ENCODE assay signal across 18 mouse cellular contexts in genomic region chr4:31835051-31835450, GRCm38 (mm10).
DNase-seq lines count a peak whose midpoint lies in the region; ATAC-seq and TF ChIP-seq lines count a peak whose summit lies in the region.
"Had no signal": no experiment of that assay in that cellular context is flagged by ENCODE, and none has a peak within 500 bp of the region (broad histone marks: within the 10 kb centered on the region; RNA-seq: fewer than 3 reads in every experiment).

No protein-coding gene starts in this region.

- TF ChIP-seq CTCF in lung, embryonic 14.5 days (IDR thresholded peaks at IDR 0.05; ENCODE audit: low read depth): no peak

- H3K36me3 ChIP-seq in heart, embryonic 12.5 days: no peaks in the 10 kb centered on the region
- no peaks in the 10 kb centered on the region for H3K36me3 ChIP-seq in lung, embryonic 14.5 days (ENCODE audit: insufficient read depth)
- no peaks in the 10 kb centered on the region for H3K36me3 ChIP-seq in embryonic facial prominence, embryonic 14.5 days (ENCODE audit: control insufficient read depth, insufficient read depth, low read length)
- H3K36me3 ChIP-seq in limb, embryonic 10.5 days: no peaks in the 10 kb centered on the region
- H3K36me3 ChIP-seq: limb, embryonic 15.5 days; liver, embryonic 15.5 days; midbrain, embryonic 13.5 days; neural tube, embryonic 15.5 days had no signal

- no peaks in the 10 kb centered on the region for H3K9me3 ChIP-seq in heart, embryonic 12.5 days (replicated peaks)
- no peaks in the 10 kb centered on the region for H3K9me3 ChIP-seq in lung, embryonic 14.5 days (ENCODE audit: low read depth, low read length)
- H3K9me3 ChIP-seq in embryonic facial prominence, embryonic 14.5 days (ENCODE audit: control insufficient read depth, low read length): no peaks in the 10 kb centered on the region
- no peaks in the 10 kb centered on the region for H3K9me3 ChIP-seq in limb, embryonic 10.5 days (replicated peaks)
- H3K9me3 ChIP-seq: limb, embryonic 15.5 days; liver, embryonic 15.5 days; midbrain, embryonic 13.5 days; neural tube, embryonic 15.5 days had no signal

- peak; percentile 39; the same call in 1 of the 2 replicates for ATAC-seq in heart, embryonic 12.5 days (ENCODE audit: insufficient number of reproducible peaks, low FRiP score)
- ATAC-seq in lung, embryonic 14.5 days (ENCODE audit: insufficient read depth): peak; percentile 63; the same call in 1 of the 2 replicates
- peak; percentile 69 for ATAC-seq in embryonic facial prominence, embryonic 14.5 days (ENCODE audit: low read depth)
- ATAC-seq: hindbrain, embryonic 16.5 days; intestine, embryonic 16.5 days; lung, postnatal 0 days had no signal

- no peak for DNase-seq in heart, postnatal 25 days (ENCODE audit: low spot score)
- peak; percentile 67 for DNase-seq in lung, embryonic 14.5 days
- DNase-seq in lung, postnatal 36 days: no peak
- peak; percentile 72 for DNase-seq in embryonic facial prominence, embryonic 14.5 days (ENCODE audit: low spot score)
- no peak for DNase-seq in limb, embryonic 10.5 days (ENCODE audit: low spot score)
- DNase-seq in gastrocnemius, adult 18-20 months (ENCODE audit: low spot score): no peak
- DNase-seq: cerebellum, adult 18-20 months; cerebellum, postnatal 25 days; thymus, adult 2 months had no signal

- intact Hi-C loops in heart, postnatal 25 days (cut with DNase I): no loop called here

- H3K27me3 ChIP-seq in heart, embryonic 12.5 days (replicated peaks): no peaks in the 10 kb centered on the region
- H3K27me3 ChIP-seq in lung, embryonic 14.5 days (ENCODE audit: insufficient read depth, low read length): no peaks in the 10 kb centered on the region
- H3K27me3 ChIP-seq in embryonic facial prominence, embryonic 14.5 days (replicated peaks; ENCODE audit: control insufficient read depth, insufficient read depth, low read length): no peaks in the 10 kb centered on the region
- H3K27me3 ChIP-seq in limb, embryonic 10.5 days (ENCODE audit: low read depth, poor library complexity, severe bottlenecking): no peaks in the 10 kb centered on the region
- H3K27me3 ChIP-seq: limb, embryonic 15.5 days; liver, embryonic 15.5 days; neural tube, embryonic 15.5 days had no signal

- H3K4me2 ChIP-seq in heart, embryonic 12.5 days: 0 out of 2 replicates have a peak overlapping the region, but pooled peaks have one; percentile 14
- H3K4me2 ChIP-seq in lung, embryonic 14.5 days: no peak overlapping the region
- H3K4me2 ChIP-seq in embryonic facial prominence, embryonic 14.5 days (ENCODE audit: low read depth, low read length): no peak overlapping the region
- H3K4me2 ChIP-seq: limb, embryonic 15.5 days; liver, embryonic 15.5 days; midbrain, embryonic 13.5 days; neural tube, embryonic 15.5 days had no signal

- H3K4me3 ChIP-seq in heart, embryonic 12.5 days: no peak overlapping the region
- H3K4me3 ChIP-seq in lung, embryonic 14.5 days (ENCODE audit: low read depth, low read length): no peak overlapping the region
- H3K4me3 ChIP-seq in embryonic facial prominence, embryonic 14.5 days (ENCODE audit: low read depth, low read length): no peak overlapping the region
- no peak overlapping the region for H3K4me3 ChIP-seq in limb, embryonic 10.5 days
- H3K4me3 ChIP-seq: erythroblast, embryonic 14.5 days; limb, embryonic 15.5 days; liver, embryonic 15.5 days; midbrain, embryonic 13.5 days; neural tube, embryonic 15.5 days had no signal

- WGBS in heart, embryonic 12.5 days: 16% methylated on average over 5 of the region's 5 CpGs
- WGBS in lung, embryonic 14.5 days: 17% methylated on average over 5 of the region's 5 CpGs
- WGBS in embryonic facial prominence, embryonic 14.5 days: 30% methylated on average over 5 of the region's 5 CpGs
- WGBS in limb, embryonic 10.5 days: 54% methylated on average over 5 of the region's 5 CpGs

- H3K27ac ChIP-seq in heart, embryonic 12.5 days (ENCODE audit: poor library complexity, severe bottlenecking): peak overlapping the region; percentile 50
- H3K27ac ChIP-seq in lung, embryonic 14.5 days (ENCODE audit: low read depth): no peak overlapping the region
- H3K27ac ChIP-seq in embryonic facial prominence, embryonic 14.5 days (replicated peaks; ENCODE audit: low read depth, low read length): no peak overlapping the region
- H3K27ac ChIP-seq in limb, embryonic 10.5 days: peak overlapping the region; percentile 75; the same call in 1 of the 2 replicates
- H3K27ac ChIP-seq: limb, embryonic 15.5 days; liver, embryonic 15.5 days; midbrain, embryonic 13.5 days; neural tube, embryonic 15.5 days had no signal

- H3K9ac ChIP-seq in heart, embryonic 12.5 days: no peak overlapping the region
- H3K9ac ChIP-seq in lung, embryonic 14.5 days: no peak overlapping the region
- H3K9ac ChIP-seq in embryonic facial prominence, embryonic 14.5 days (ENCODE audit: low read depth, low read length): no peak overlapping the region
- H3K9ac ChIP-seq: limb, embryonic 15.5 days; liver, embryonic 15.5 days; midbrain, embryonic 13.5 days; neural tube, embryonic 15.5 days had no signal

- H3K4me1 ChIP-seq in heart, embryonic 12.5 days (replicated peaks): peaks cover 52% of the 10 kb centered on the region
- H3K4me1 ChIP-seq in lung, embryonic 14.5 days (ENCODE audit: insufficient read depth): peaks cover 18% of the 10 kb centered on the region
- peaks cover 4% of the 10 kb centered on the region; the same call in 1 of the 2 replicates for H3K4me1 ChIP-seq in embryonic facial prominence, embryonic 14.5 days (ENCODE audit: control insufficient read depth, insufficient read depth, low read length)
- H3K4me1 ChIP-seq in limb, embryonic 10.5 days: peaks cover 83% of the 10 kb centered on the region
- H3K4me1 ChIP-seq: limb, embryonic 15.5 days; liver, embryonic 15.5 days had no signal

Comparison
In these comparisons a context has a peak if more than half of its experiments do, and no peak if none do; other contexts are left out.
1. DNase-seq: peak in lung, embryonic 14.5 days (single experiment) and embryonic facial prominence, embryonic 14.5 days (single experiment); none in heart, postnatal 25 days (single experiment), lung, postnatal 36 days (single experiment), limb, embryonic 10.5 days (single experiment) and gastrocnemius, adult 18-20 months (single experiment).
2. H3K27ac ChIP-seq: peak in heart, embryonic 12.5 days (single experiment) and limb, embryonic 10.5 days (single experiment); none in lung, embryonic 14.5 days (single experiment) and embryonic facial prominence, embryonic 14.5 days (single experiment).
3. Peak in every context shown above with its lines, with median percentiles within 50 percentile points of each other: ATAC-seq.